Mouse (Mus musculus) MEL (cell line): ENCODE measurements at regions not wholly inside any gene's neighbourhood (a gene's known extent, or its start where the extent isn't known, plus 50 kb on each side); places are given as distances from the start of the nearest gene placed in this dataset.

Experiments used
- DNase-seq: peaks from one replicate; pipeline ENCODE4 v3.0.0; 2011; ENCODE audit warnings: low read depth, low spot score
- H3K27ac ChIP-seq: 2 replicates; pipeline ENCODE4 v1.5.1; 2012; ENCODE audit warnings: low read depth, mild to moderate bottlenecking, control low read depth, low read length, moderate library complexity; ENCODE audit not compliant: control insufficient read depth
- H3K27me3 ChIP-seq, 2 experiments: fragments of 150-350 bp in 1 of 2; sonication (generic) in 1 of 2; 2 replicates each; pipeline ENCODE4 v1.6.1; 2012; ENCODE audit warnings: low read length in 2 of 2, mild to moderate bottlenecking in 2 of 2, improper control_type of control experiment in 1 of 2, moderate library complexity in 1 of 2; ENCODE audit not compliant: insufficient read depth in 2 of 2, control insufficient read depth in 1 of 2
- H3K36me3 ChIP-seq, 2 experiments: 2 replicates each; pipeline ENCODE4 v1.6.1; 2012 to 2014; ENCODE audit warnings: low read length in 2 of 2, improper control_type of control experiment in 1 of 2, inconsistent platforms in 1 of 2, mild to moderate bottlenecking in 1 of 2; ENCODE audit not compliant: insufficient read depth in 2 of 2, control insufficient read depth in 1 of 2
- H3K4me1 ChIP-seq, 2 experiments: fragments of 150-350 bp in 1 of 2; sonication (generic) in 1 of 2; 2 replicates each; pipeline ENCODE4 v1.6.1; 2012; ENCODE audit warnings: low read length in 2 of 2, improper control_type of control experiment in 1 of 2, mild to moderate bottlenecking in 1 of 2; ENCODE audit not compliant: insufficient read depth in 2 of 2, control insufficient read depth in 1 of 2
- H3K4me3 ChIP-seq, 2 experiments: fragments of 150-350 bp in 1 of 2; sonication (generic) in 1 of 2; 2 replicates each; pipeline ENCODE4 v1.5.1; 2012; ENCODE audit warnings: low read depth in 2 of 2, low read length in 2 of 2, mild to moderate bottlenecking in 2 of 2, moderate library complexity in 2 of 2, control low read depth in 1 of 2, improper control_type of control experiment in 1 of 2; ENCODE audit not compliant: control insufficient read depth in 1 of 2, insufficient read depth in 1 of 2
- H3K79me2 ChIP-seq: 2 replicates; pipeline ENCODE4 v1.6.1; 2012; ENCODE audit warnings: mild to moderate bottlenecking, low read length, moderate library complexity; ENCODE audit not compliant: control insufficient read depth, poor library complexity, insufficient read depth
- H3K9ac ChIP-seq: 2 replicates; pipeline ENCODE4 v1.6.1; 2012; ENCODE audit warnings: low read depth, mild to moderate bottlenecking, control low read depth, low read length, moderate library complexity; ENCODE audit not compliant: control insufficient read depth, poor library complexity, severe bottlenecking
- H3K9me3 ChIP-seq: fragments of 150-350 bp; sonication (generic); replicated peaks from 2 replicates; pipeline ENCODE4 v1.6.1; 2012; ENCODE audit warnings: mild to moderate bottlenecking, low read length, improper control_type of control experiment, moderate library complexity; ENCODE audit not compliant: insufficient read depth
- BHLHE40 ChIP-seq: IDR thresholded peaks from 2 replicates; pipeline ENCODE4 v1.6.1; 2012; ENCODE audit warnings: low read depth, mild to moderate bottlenecking, inconsistent platforms, low read length, improper control_type of control experiment, borderline replicate concordance
- CHD1 ChIP-seq: IDR thresholded peaks from 2 replicates; pipeline ENCODE4 v1.6.1; 2012; ENCODE audit warnings: low read depth, mild to moderate bottlenecking, inconsistent platforms, low read length, improper control_type of control experiment
- CHD2 ChIP-seq: IDR thresholded peaks from 2 replicates; pipeline ENCODE4 v1.6.1; 2011; ENCODE audit warnings: low read length, improper control_type of control experiment
- CTCF ChIP-seq, 3 experiments: IDR thresholded peaks in 2 of 3; conservative IDR thresholded peaks in 1 of 3; 2 replicates each; pipeline ENCODE4 v1.5.1; 2011 to 2012; ENCODE audit warnings: low read length in 3 of 3, low read depth in 2 of 3, mild to moderate bottlenecking in 2 of 3, improper control_type of control experiment in 1 of 3, inconsistent platforms in 1 of 3, mixed read lengths in 1 of 3, moderate library complexity in 1 of 3; ENCODE audit not compliant: control insufficient read depth in 1 of 3, insufficient read depth in 1 of 3, poor library complexity in 1 of 3, severe bottlenecking in 1 of 3
- ELF1 ChIP-seq: IDR thresholded peaks from 2 replicates; pipeline ENCODE4 v1.6.1; 2014; ENCODE audit warnings: low read depth, mild to moderate bottlenecking, inconsistent platforms, low read length, improper control_type of control experiment, moderate library complexity
- ETS1 ChIP-seq: IDR thresholded peaks from 2 replicates; pipeline ENCODE4 v1.6.1; 2012; ENCODE audit warnings: low read depth, mild to moderate bottlenecking, inconsistent platforms, low read length, improper control_type of control experiment, moderate library complexity
- GABPA ChIP-seq: IDR thresholded peaks from 2 replicates; pipeline ENCODE4 v1.6.1; 2012; ENCODE audit warnings: low read depth, mild to moderate bottlenecking, inconsistent platforms, low read length, improper control_type of control experiment, moderate library complexity
- GATA1 ChIP-seq: IDR thresholded peaks from 2 replicates; pipeline ENCODE4 v1.6.1; 2011; ENCODE audit warnings: low read depth, low read length, improper control_type of control experiment
- HCFC1 ChIP-seq: IDR thresholded peaks from 2 replicates; pipeline ENCODE4 v1.6.1; 2012; ENCODE audit warnings: low read depth, mild to moderate bottlenecking, inconsistent platforms, low read length, improper control_type of control experiment, moderate library complexity
- JUND ChIP-seq: IDR thresholded peaks from 2 replicates; pipeline ENCODE4 v1.6.1; 2011; ENCODE audit warnings: low read depth, mild to moderate bottlenecking, improper control_type of control experiment, low read length
- MAFK ChIP-seq: IDR thresholded peaks from 2 replicates; pipeline ENCODE4 v1.6.1; 2011; ENCODE audit warnings: low read depth, mild to moderate bottlenecking, low read length, improper control_type of control experiment, borderline replicate concordance
- MAX ChIP-seq: IDR thresholded peaks from 2 replicates; pipeline ENCODE4 v1.6.1; 2011; ENCODE audit warnings: low read length, improper control_type of control experiment
- MAZ ChIP-seq: IDR thresholded peaks from 2 replicates; pipeline ENCODE4 v1.6.1; 2012; ENCODE audit warnings: low read depth, mild to moderate bottlenecking, inconsistent platforms, low read length, improper control_type of control experiment
- MEF2A ChIP-seq: IDR thresholded peaks from 2 replicates; pipeline ENCODE4 v1.6.1; 2014; ENCODE audit warnings: low read depth, mild to moderate bottlenecking, inconsistent platforms, low read length, improper control_type of control experiment; ENCODE audit not compliant: poor library complexity, insufficient replicate concordance, severe bottlenecking; ENCODE audit errors: extremely low read depth
- MYB ChIP-seq: IDR thresholded peaks from 2 replicates; pipeline ENCODE4 v1.6.1; 2011; ENCODE audit warnings: mild to moderate bottlenecking, low read depth, low read length, improper control_type of control experiment
- MYC ChIP-seq: IDR thresholded peaks from 2 replicates; pipeline ENCODE4 v1.6.1; 2011; ENCODE audit warnings: low read depth, mild to moderate bottlenecking, low read length, improper control_type of control experiment, moderate library complexity
- NELFE ChIP-seq: IDR thresholded peaks from 2 replicates; pipeline ENCODE4 v1.6.1; 2011; ENCODE audit warnings: low read depth, low read length, improper control_type of control experiment
- RAD21 ChIP-seq: IDR thresholded peaks from 2 replicates; pipeline ENCODE4 v1.6.1; 2011; ENCODE audit warnings: mild to moderate bottlenecking, low read depth, low read length, improper control_type of control experiment
- RCOR1 ChIP-seq: IDR thresholded peaks from 2 replicates; pipeline ENCODE4 v1.6.1; 2012; ENCODE audit warnings: low read depth, mild to moderate bottlenecking, inconsistent platforms, low read length, improper control_type of control experiment
- SIN3A ChIP-seq: IDR thresholded peaks from 2 replicates; pipeline ENCODE4 v1.6.1; 2012; ENCODE audit warnings: low read length, improper control_type of control experiment, inconsistent platforms
- SMC3 ChIP-seq: IDR thresholded peaks from 2 replicates; pipeline ENCODE4 v1.6.1; 2011; ENCODE audit warnings: low read depth, low read length, improper control_type of control experiment
- TBP ChIP-seq: IDR thresholded peaks from 2 replicates; pipeline ENCODE4 v1.8.0; 2011; ENCODE audit warnings: low read depth, low read length, improper control_type of control experiment
- TCF12 ChIP-seq: IDR thresholded peaks from 2 replicates; pipeline ENCODE4 v1.6.1; 2014; ENCODE audit warnings: low read depth, mild to moderate bottlenecking, inconsistent platforms, low read length, improper control_type of control experiment, moderate library complexity
- UBTF ChIP-seq: IDR thresholded peaks from 2 replicates; pipeline ENCODE4 v1.6.1; 2012; ENCODE audit warnings: low read depth, mild to moderate bottlenecking, inconsistent platforms, low read length, improper control_type of control experiment, moderate library complexity, borderline replicate concordance; ENCODE audit not compliant: insufficient read depth
- USF1 ChIP-seq: IDR thresholded peaks from 2 replicates; pipeline ENCODE4 v1.6.1; 2014; ENCODE audit warnings: low read depth, mild to moderate bottlenecking, inconsistent platforms, low read length, improper control_type of control experiment, moderate library complexity
- ZC3H11A ChIP-seq: IDR thresholded peaks from 2 replicates; pipeline ENCODE4 v1.6.1; 2012; ENCODE audit warnings: low read depth, mild to moderate bottlenecking, inconsistent platforms, low read length, improper control_type of control experiment
- ZKSCAN1 ChIP-seq: IDR thresholded peaks from 2 replicates; pipeline ENCODE4 v1.6.1; 2012; ENCODE audit warnings: low read depth, mild to moderate bottlenecking, inconsistent platforms, low read length, improper control_type of control experiment, moderate library complexity

DNA sequence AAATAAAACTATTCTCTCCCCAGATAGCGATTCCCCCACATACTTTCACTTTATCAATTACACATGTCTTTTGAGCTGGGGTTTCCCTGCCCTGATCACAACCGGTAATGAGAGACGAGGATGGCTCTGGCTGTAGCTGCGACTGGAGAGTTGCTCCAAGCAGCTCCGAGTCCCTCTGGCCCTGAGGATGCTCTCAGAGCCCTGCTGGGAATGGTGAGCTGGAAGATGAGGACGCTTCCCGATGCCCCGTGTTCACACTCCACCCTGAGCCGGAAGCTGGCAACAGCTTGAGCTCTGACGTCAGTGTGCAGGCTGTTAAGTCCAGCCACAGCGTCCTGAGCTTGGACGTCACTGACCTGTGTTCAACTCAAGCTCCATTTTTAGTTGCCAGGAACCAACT is 191.6 kb upstream of the Gjb5 start:
- TF ChIP-seq MYB (no peak), JUND (no peak), USF1 (no peak), GABPA (no peak), HCFC1 (no peak), TBP (no peak), CHD1 (no peak), MAFK (no peak), MAX (no peak), SMC3 (no peak), CHD2 (no peak)
- Histone ChIP-seq H3K79me2 (no peaks in the 10 kb centered on the region), H3K4me3 (no peak overlapping the region), H3K36me3 (no peaks in the 10 kb centered on the region), H3K9me3 (no peaks in the 10 kb centered on the region; the same call in 1 of the 2 replicates), H3K9ac (no peak overlapping the region), H3K4me1 (no peaks in the 10 kb centered on the region), H3K27ac (no peak overlapping the region), H3K27me3 (no peaks in the 10 kb centered on the region)
- DNase-seq = no peak

DNA sequence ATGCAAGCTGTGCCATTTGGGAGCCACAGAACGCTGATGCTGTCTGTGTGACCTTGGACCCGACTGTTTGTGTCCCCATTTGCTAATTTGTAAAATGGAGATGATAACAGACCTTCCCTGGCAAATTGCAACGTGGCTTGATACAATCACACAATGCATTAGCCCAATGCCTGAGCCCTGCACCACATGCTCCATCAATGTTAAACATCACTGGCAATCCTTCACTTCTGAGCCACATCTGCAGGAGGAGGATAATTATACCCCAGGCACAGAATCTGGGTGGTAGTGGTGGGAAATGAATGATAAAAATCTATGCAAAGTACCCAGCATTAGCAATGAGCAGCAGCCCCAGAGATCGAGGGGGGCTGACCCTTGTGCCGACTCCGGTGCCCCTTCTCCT is 191.0 kb upstream of the Gjb5 start:
- Histone ChIP-seq H3K36me3 (no peaks in the 10 kb centered on the region), H3K4me1 (no peaks in the 10 kb centered on the region), H3K79me2 (no peaks in the 10 kb centered on the region), H3K9me3 (no peaks in the 10 kb centered on the region; the same call in 1 of the 2 replicates), H3K27me3 (no peaks in the 10 kb centered on the region), H3K9ac (no peak overlapping the region), H3K4me3 (no peak overlapping the region), H3K27ac (no peak overlapping the region)
- no peak for DNase-seq
- TF ChIP-seq USF1 (no peak), MYB (no peak), MAZ (no peak), CTCF (IDR thresholded peaks at IDR 0.05 in 2 of 3, conservative IDR thresholded peaks at IDR 0.05 in 1 of 3; ENCODE audit: control insufficient read depth in 1 of 3, insufficient read depth in 1 of 3, low read depth in 2 of 3, low read length in 3 of 3, poor library complexity in 1 of 3, severe bottlenecking in 1 of 3) (no peak)

- no peak for DNase-seq
- TF ChIP-seq MAFK (no peak), BHLHE40 (no peak), MYC (no peak), TCF12 (no peak), ETS1 (no peak), RAD21 (no peak), RCOR1 (no peak), GATA1 (no peak), USF1 (no peak), ZC3H11A (no peak), MEF2A (no peak), CHD1 (no peak), ZKSCAN1 (no peak), SIN3A (no peak), UBTF (no peak), ELF1 (no peak), GABPA (no peak), NELFE (no peak)
- H3K4me1 ChIP-seq = no peaks in the 10 kb centered on the region
- no peaks in the 10 kb centered on the region for H3K9me3 ChIP-seq
- no peak overlapping the region for H3K4me3 ChIP-seq
- H3K79me2 ChIP-seq = no peaks in the 10 kb centered on the region
- no peak overlapping the region for H3K27ac ChIP-seq
- no peaks in the 10 kb centered on the region for H3K27me3 ChIP-seq
- H3K36me3 ChIP-seq = no peaks in the 10 kb centered on the region
- no peak overlapping the region for H3K9ac ChIP-seq
Observed at GRCm38 (mm10) chr4:127545106-127545505, 187.1 kb upstream of the Gjb5 start.
